Mouse (Mus musculus) bone marrow macrophage, adult 2 months (primary cell): ENCODE results near the gene Edf1. TPM values are rescaled to one million over a fixed set of nuclear protein-coding genes. Genes with fewer than 3 reads are reported as not detected.
A peak's percentile ranks its signal among the peaks of the same experiment; 100 is the strongest.

Experiments
- H3K27ac ChIP-seq: 2 replicates; pipeline ENCODE4 v1.5.1; 2012; ENCODE audit warnings: low read depth, low read length; ENCODE audit not compliant: insufficient read depth
- H3K4me1 ChIP-seq: 2 replicates; pipeline ENCODE4 v1.6.1; 2012; ENCODE audit warnings: low read length; ENCODE audit not compliant: control insufficient read depth, insufficient read depth
- H3K4me3 ChIP-seq: 2 replicates; pipeline ENCODE4 v1.5.1; 2012; ENCODE audit warnings: mild to moderate bottlenecking, low read length, moderate library complexity; ENCODE audit not compliant: insufficient read depth
- CTCF ChIP-seq: IDR thresholded peaks from 2 replicates; pipeline ENCODE4 v1.5.1; 2012; ENCODE audit warnings: low read depth, mild to moderate bottlenecking, low read length, moderate library complexity
- POLR2A ChIP-seq: IDR thresholded peaks from 2 replicates; pipeline ENCODE4 v1.6.1; 2012; ENCODE audit warnings: mild to moderate bottlenecking, low read depth, low read length, borderline replicate concordance
- polyA plus RNA-seq: library from polyadenylated mRNA; stranded (reverse); fragments of >200 nt; gene quantifications from 2 replicates; pipeline ENCODE4 v1.2.4, GENCODE M21; 2012; ENCODE audit not compliant: missing spikeins, insufficient read depth, insufficient read length

Gene Edf1
- polyA plus RNA-seq, 1 experiment = 160 TPM

DNA sequence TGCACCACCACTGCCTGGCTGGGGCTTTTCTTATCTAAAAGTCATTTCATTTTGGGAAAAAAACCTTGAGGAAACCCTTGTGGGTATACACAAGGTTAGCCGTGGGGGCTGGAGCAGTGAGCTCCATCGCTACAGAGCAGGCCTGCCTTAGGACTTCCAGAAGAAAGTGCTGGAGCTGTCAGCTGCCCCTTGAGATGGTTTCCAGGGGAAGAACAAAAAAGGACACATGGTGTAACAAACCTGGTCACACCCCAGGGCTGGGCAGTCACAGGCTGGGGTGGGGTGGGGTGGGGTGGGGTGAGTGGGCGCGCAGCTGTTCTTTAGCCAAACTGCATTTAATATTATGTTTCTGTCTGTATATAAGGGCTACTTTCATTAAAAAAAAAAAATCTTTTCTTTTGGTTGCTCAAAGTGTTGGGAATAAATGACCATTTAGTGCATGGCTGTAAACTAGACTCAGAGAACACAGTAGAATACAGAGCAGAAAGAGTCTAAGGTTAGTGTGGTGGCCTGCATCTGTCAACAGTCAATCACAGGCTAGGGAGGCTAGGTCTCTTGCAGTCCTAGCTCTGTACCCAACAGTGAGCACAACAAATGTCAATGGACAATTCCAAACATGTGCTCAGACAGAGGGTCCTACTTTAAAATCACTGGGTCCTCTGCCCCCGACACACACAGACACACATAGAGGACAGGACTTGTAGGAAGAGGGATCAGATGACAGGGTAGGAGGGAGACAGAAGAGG lies 39.3 kb downstream of the Edf1 start:
- TF ChIP-seq CTCF (no peak), POLR2A (no peak)
- H3K27ac ChIP-seq = no peak overlapping the region
- H3K4me1 ChIP-seq = no peaks in the 10 kb centered on the region
- no peak overlapping the region for H3K4me3 ChIP-seq

- no peak overlapping the region for H3K4me3 ChIP-seq
- H3K27ac ChIP-seq = no peak overlapping the region
- no peaks in the 10 kb centered on the region for H3K4me1 ChIP-seq
- TF ChIP-seq CTCF = no peak
- TF ChIP-seq POLR2A = no peak
Measured at GRCm38 (mm10) chr2:25598749-25599148, 41.1 kb downstream of the Edf1 start.

- Histone ChIP-seq H3K4me3 (no peak overlapping the region), H3K27ac (no peak overlapping the region), H3K4me1 (no peaks in the 10 kb centered on the region)
- TF ChIP-seq POLR2A (no peak), CTCF (no peak)
Measured at GRCm38 (mm10) chr2:25600037-25600436, 42.4 kb downstream of the Edf1 start.

- Histone ChIP-seq H3K4me3 (no peak overlapping the region), H3K27ac (no peak overlapping the region), H3K4me1 (peaks cover 9% of the 10 kb centered on the region)
- TF ChIP-seq POLR2A (no peak), CTCF (no peak)
Measured at GRCm38 (mm10) chr2:25602526-25602925, 44.9 kb downstream of the Edf1 start.

- Histone ChIP-seq H3K4me3 (peak within 1 kb of the TSS; percentile 90), H3K4me1 (peaks cover 14% of the 10 kb centered on the region), H3K27ac (peak within 1 kb of the TSS; percentile 53)
- no peak for TF ChIP-seq CTCF
- no peak for TF ChIP-seq POLR2A
Measured at GRCm38 (mm10) chr2:25607761-25608622, 50.3 kb downstream of the Edf1 start, which contains the start of gene Rabl6. Rabl6 (minus strand) TSS chr2:25608521.

GRCm38 (mm10) chr2:25608671-25609070 lies 51.0 kb downstream of the Edf1 start:
- no peak for TF ChIP-seq POLR2A
- TF ChIP-seq CTCF = no peak
- Histone ChIP-seq H3K4me3 (peak overlapping the region; percentile 90; the same call in 1 of the 2 replicates), H3K27ac (no peak overlapping the region), H3K4me1 (peaks cover 14% of the 10 kb centered on the region)

Other genes starting within 250 kb of the Edf1 start
- 0.79 TPM in 1 of 2 replicates, not detected in the other for gene Grin1, start 238.7 kb upstream of the Edf1 start, polyA plus RNA-seq
- 36.1 and 43.5 TPM in 2 replicates for gene Man1b1, start 225.5 kb upstream of the Edf1 start, polyA plus RNA-seq
- 93.4 and 99.0 TPM in 2 replicates for gene Dpp7, start 201.5 kb upstream of the Edf1 start, polyA plus RNA-seq
- 175 and 203 TPM in 2 replicates for gene Uap1l1, start 192.2 kb upstream of the Edf1 start, polyA plus RNA-seq
- 7.2 and 8.0 TPM in 2 replicates for gene Sapcd2, start 185.5 kb upstream of the Edf1 start, polyA plus RNA-seq
- not detected in 2 replicates for gene Entpd2, start 162.0 kb upstream of the Edf1 start, polyA plus RNA-seq
- gene Npdc1, start 158.5 kb upstream of the Edf1 start, polyA plus RNA-seq = 5.0 and 6.6 TPM in 2 replicates
- gene Fut7, start 134.6 kb upstream of the Edf1 start, polyA plus RNA-seq = 9.5 and 9.6 TPM in 2 replicates
- 14.9 and 16.4 TPM in 2 replicates for gene Abca2, start 129.1 kb upstream of the Edf1 start, polyA plus RNA-seq
- gene Clic3, start 101.0 kb upstream of the Edf1 start, polyA plus RNA-seq = not detected in 2 replicates
- gene Paxx, start 96.8 kb upstream of the Edf1 start, polyA plus RNA-seq = 22.4 and 26.2 TPM in 2 replicates
- not detected in 2 replicates for gene Ptgds, start 87.8 kb upstream of the Edf1 start, polyA plus RNA-seq
- not detected in 2 replicates for gene Lcn12, start 63.9 kb upstream of the Edf1 start, polyA plus RNA-seq
- gene Fbxw5, start 57.1 kb upstream of the Edf1 start, polyA plus RNA-seq = 35.0 and 35.4 TPM in 2 replicates
- gene C8g, start 56.1 kb upstream of the Edf1 start, polyA plus RNA-seq = 1.8 TPM in 1 of 2 replicates, not detected in the other
- gene Traf2, start 10.9 kb upstream of the Edf1 start, polyA plus RNA-seq = 14.8 and 15.5 TPM in 2 replicates
- 0.60 and 1.3 TPM in 2 replicates for gene Mamdc4, start 17.0 kb downstream of the Edf1 start, polyA plus RNA-seq
- 20.0 and 23.0 TPM in 2 replicates for gene Phpt1, start 17.4 kb downstream of the Edf1 start, polyA plus RNA-seq
- gene Ajm1, start 23.9 kb downstream of the Edf1 start, polyA plus RNA-seq = 0.11 and 0.21 TPM in 2 replicates
- gene Rabl6, start 50.7 kb downstream of the Edf1 start, polyA plus RNA-seq = 76.0 and 76.9 TPM in 2 replicates
- gene Ccdc183, start 59.8 kb downstream of the Edf1 start, polyA plus RNA-seq = not detected in 2 replicates
- gene Tmem141, start 64.2 kb downstream of the Edf1 start, polyA plus RNA-seq = 51.6 and 54.3 TPM in 2 replicates
- 18.6 and 21.5 TPM in 2 replicates for gene Fcna, start 70.2 kb downstream of the Edf1 start, polyA plus RNA-seq
- not detected in 2 replicates for gene Lcn8, start 95.3 kb downstream of the Edf1 start, polyA plus RNA-seq
- not detected in 2 replicates for gene Lcn5, start 100.1 kb downstream of the Edf1 start, polyA plus RNA-seq
- not detected in 2 replicates for gene Lcn6, start 118.9 kb downstream of the Edf1 start, polyA plus RNA-seq
- not detected in 2 replicates for gene Lcn10, start 124.9 kb downstream of the Edf1 start, polyA plus RNA-seq
- gene Obp2a, start 142.2 kb downstream of the Edf1 start, polyA plus RNA-seq = not detected in 2 replicates
- gene Bmyc, start 148.9 kb downstream of the Edf1 start, polyA plus RNA-seq = 29.8 and 34.7 TPM in 2 replicates
- gene Obp2b, start 179.2 kb downstream of the Edf1 start, polyA plus RNA-seq = not detected in 2 replicates
- not detected in 2 replicates for gene Lcn3, start 207.7 kb downstream of the Edf1 start, polyA plus RNA-seq
- gene Lcn11, start 219.2 kb downstream of the Edf1 start, polyA plus RNA-seq = not detected in 2 replicates
- not detected in 2 replicates for gene Gm13539, start 224.4 kb downstream of the Edf1 start, polyA plus RNA-seq